Mouse (Mus musculus): ENCODE measurements around the gene Nr2e3.
"Not testable (repeated sequence)": the region's sequence is repeated elsewhere in the genome, so short reads cannot be mapped to it uniquely, and the experiment has no call there.

The Nr2e3 gene

DNA sequence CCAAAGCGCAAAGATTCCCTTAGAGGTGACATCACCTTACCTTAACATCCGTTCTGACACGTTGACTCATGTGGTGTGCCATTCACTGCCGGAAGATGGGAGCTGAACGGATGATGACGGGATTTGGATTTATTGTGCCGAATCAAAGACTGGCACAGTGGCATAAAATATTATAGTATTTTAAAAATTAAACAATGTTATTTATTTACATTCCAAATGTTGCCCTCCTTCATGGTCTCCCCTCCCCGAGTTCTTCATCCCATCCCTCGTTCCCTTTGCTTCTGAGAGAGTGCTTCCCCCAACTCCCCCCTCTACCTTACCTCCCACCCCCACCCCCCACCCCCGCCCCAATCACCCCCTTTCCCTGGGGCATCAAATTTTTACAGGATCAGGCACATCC lies at the start of gene Nr2e3:
Gene Nr2e3 (minus strand): TSS at position 101 of the 400 bp plus-strand sequence.
- no peak for DNase-seq (ENCODE audit: low spot score in 2 of 2)

DNA sequence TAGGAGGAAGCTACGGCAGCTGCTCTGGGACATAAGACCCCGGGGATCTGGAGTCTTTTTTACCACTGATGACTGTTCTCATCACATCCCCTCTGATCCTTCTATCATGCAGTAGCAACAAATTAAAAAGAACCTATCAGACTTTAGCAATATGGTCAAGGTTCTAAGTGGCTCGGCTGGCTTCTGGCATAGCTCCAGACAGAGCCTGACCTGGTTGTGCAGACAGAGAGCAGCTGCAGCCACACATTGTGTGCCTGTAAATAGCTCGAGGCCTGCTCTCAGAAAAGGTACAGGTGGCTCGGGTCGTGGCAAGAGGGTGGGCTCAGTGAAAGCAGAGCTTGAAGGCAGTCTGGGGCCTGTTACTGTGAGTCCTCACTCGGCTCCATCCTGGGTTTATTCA lies 48.5 kb upstream of the Nr2e3 start:
- DNase-seq (ENCODE audit: low spot score in 2 of 2), result no peak

GRCm38 (mm10) chr9:60002323-60002722 lies 41.9 kb upstream of the Nr2e3 start:
- no peak for DNase-seq (ENCODE audit: low spot score in 2 of 2)

- DNase-seq (ENCODE audit: low spot score in 2 of 2), result no peak
These were observed 41.0 kb upstream of the Nr2e3 start for GRCm38 (mm10) chr9:60001444-60001843.

DNA sequence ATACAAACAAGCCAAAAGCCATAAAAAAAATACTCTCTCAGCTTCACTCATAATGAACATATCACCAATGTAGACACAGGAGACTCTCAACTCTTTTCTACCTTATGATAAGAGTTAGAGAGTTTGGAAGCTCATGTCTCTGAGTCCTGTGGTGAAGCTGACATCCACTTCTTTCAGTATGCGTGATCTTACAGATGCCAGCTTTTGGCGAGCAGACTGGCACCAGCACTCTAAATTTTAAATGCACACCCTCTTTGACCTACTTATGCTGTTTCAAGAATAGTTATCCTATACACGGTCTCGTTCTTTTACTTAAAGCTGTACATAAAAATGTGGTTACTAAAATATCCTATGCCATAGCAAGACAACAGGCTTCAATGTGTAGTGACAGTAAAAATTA lies 37.3 kb upstream of the Nr2e3 start:
- DNase-seq (ENCODE audit: low spot score in 2 of 2), result no peak

GRCm38 (mm10) chr9:59991407-59991806 lies 30.9 kb upstream of the Nr2e3 start:
- no peak for DNase-seq (ENCODE audit: low spot score in 2 of 2)

DNA sequence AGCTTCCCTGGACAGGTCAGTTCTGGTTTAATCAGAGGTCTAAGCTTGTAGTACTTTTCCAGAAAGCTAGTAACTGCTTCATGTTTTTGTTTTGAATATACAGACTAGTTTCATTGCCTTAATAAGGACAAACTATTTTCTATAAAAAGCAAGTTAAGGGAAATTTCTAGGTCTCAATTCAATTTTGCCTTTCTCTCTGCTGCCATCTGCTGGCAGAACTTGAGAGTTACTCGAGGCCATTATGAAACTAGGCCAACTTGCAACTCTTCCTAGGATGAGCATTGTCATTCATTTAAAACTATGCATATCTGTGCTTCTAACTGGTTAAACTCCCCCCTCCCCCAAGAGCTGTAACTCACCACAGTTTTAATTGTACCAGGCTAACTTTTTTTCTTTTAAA lies 29.4 kb upstream of the Nr2e3 start:
- peak in 1 of 2 experiments; percentile 32 for DNase-seq (ENCODE audit: low spot score in 2 of 2)

- no peak for DNase-seq (ENCODE audit: low spot score in 2 of 2)
These were observed 25.6 kb upstream of the Nr2e3 start for GRCm38 (mm10) chr9:59985900-59986572.

GRCm38 (mm10) chr9:59981116-59981515 lies 20.7 kb upstream of the Nr2e3 start:
- no peak for DNase-seq (ENCODE audit: low spot score in 2 of 2)

DNA sequence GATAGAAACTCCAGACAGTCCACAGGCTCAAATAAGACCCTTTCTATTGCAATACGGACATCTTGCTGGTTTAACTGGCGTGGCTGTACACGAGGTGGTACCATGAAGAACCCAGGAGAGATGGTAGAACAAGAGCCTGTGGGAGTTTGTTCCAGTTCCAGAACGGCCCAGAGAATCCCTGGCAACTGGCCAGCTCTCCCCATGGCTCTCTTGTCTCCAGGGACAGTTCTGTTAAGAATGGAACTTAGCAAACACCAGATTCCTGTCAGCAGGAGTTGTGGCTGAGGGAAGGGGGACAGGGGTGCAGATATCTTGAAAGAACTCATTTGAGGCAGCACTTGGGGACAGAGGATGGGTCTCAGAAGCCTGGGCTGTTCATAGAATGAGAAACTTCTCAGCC lies 10.8 kb upstream of the Nr2e3 start:
- no peak for DNase-seq (ENCODE audit: low spot score in 2 of 2)

DNA sequence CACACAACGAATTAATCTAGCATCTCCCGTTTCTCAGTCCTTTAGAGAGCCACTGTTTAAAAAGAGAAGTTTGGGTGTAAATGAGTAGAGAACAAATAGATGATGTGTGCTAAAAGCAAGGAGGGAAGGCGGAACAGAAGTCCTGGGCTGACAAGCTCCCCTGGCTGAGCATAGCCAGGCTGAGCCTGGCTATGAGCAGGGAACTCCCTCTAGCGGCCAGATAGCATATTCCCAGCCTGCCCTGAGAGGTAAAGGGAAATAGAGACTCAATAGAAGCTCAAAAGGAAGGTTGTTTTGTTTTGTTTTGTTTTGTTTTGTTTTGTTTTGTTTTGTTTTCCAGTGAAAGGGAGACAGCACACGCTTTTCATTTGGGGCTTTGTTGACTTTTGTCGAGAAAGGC lies 8.9 kb upstream of the Nr2e3 start:
- peak in 1 of 2 experiments; percentile 42 for DNase-seq (ENCODE audit: low spot score in 2 of 2)

- no peak for DNase-seq (ENCODE audit: low spot score in 2 of 2)
These were observed 4.6 kb upstream of the Nr2e3 start for GRCm38 (mm10) chr9:59965046-59965445.

GRCm38 (mm10) chr9:59964367-59964766 lies 3.9 kb upstream of the Nr2e3 start:
- DNase-seq (ENCODE audit: low spot score in 2 of 2), result no peak

GRCm38 (mm10) chr9:59961201-59961955 lies 919 bp upstream of the Nr2e3 start:
- no peak for DNase-seq (ENCODE audit: low spot score in 2 of 2)

GRCm38 (mm10) chr9:59959276-59959675 lies 1.2 kb downstream of the Nr2e3 start:
- peak; percentile 22 to 57 for DNase-seq (ENCODE audit: low spot score in 2 of 2)

DNA sequence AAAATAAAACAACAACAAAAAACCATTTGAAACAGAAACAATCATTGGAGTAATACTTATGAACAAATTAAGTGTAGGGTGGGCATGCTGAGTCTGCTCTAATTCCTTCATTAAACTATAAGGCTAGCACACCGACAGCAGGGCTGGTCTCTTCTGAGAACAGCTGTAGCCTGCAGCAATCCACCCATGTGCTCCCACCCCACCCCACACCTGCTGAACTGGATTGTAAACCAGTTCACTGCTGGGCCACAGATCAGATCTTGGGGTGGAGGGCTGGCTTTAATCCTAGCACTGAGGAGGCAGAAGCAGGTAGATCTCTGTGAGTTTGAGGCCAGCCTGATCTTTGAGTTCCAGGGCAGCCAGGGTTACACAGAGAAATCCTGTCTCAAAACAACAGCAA lies 2.3 kb downstream of the Nr2e3 start:
- not testable (repeated sequence) for DNase-seq (ENCODE audit: low spot score in 2 of 2)

GRCm38 (mm10) chr9:59956496-59956895 lies 4.0 kb downstream of the Nr2e3 start:
- no peak for DNase-seq (ENCODE audit: low spot score in 2 of 2)

GRCm38 (mm10) chr9:59955692-59956091 lies 4.8 kb downstream of the Nr2e3 start:
- DNase-seq (ENCODE audit: low spot score in 2 of 2), result no peak

GRCm38 (mm10) chr9:59955199-59955598 lies 5.3 kb downstream of the Nr2e3 start:
- no peak for DNase-seq (ENCODE audit: low spot score in 2 of 2)

- no peak for DNase-seq (ENCODE audit: low spot score in 2 of 2)
These were observed 6.9 kb downstream of the Nr2e3 start for GRCm38 (mm10) chr9:59953556-59953955.

DNA sequence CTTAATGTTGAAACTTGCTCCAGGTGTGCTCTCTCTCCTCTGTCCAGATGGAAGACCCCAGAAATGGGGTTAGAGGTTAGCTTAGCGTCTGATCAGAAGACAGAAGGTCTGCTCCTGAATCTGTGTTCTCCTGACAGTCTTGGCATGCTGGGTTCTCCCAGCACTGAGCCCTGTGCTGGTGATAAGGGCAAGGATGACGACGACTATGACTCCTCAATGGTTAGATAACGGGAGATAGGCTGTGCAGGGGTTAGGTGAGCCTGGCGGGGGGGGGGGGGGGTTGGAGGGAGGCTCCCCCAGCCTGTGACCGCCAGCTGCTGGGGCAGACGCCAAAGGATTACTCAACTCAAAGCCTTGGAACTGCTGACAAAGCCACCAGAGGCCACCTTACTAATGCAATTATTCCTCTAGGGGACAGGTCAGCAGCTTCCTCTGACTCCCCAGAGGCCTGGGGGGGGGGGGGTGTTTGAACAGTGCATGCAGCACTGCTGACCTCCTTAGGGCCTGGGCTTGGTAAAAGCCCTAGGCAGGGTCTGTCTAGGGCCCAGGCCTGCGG lies 7.9 kb downstream of the Nr2e3 start:
- no peak for DNase-seq (ENCODE audit: low spot score in 2 of 2)

DNA sequence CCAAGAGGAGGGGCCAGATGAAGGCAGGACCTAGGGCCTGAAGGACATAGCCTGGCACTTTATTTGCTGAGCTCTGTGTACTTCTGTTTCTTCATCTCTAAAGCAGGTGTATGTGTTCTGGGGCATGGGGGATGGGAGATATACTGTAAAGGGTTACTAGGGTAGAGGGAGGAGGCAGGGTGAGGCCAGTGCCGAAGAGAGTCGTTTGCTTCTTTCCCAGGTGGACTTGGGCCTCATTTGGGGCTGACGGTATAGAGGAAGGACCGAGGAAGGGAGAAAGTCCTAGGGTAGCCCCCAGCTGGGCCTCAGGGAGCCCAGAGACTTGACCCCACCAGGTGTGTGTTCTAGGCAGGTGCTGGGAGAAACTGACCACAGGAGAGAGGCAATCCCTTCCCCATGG lies 8.5 kb downstream of the Nr2e3 start:
- no peak for DNase-seq (ENCODE audit: low spot score in 2 of 2)
